Mouse (Mus musculus): Measurements from ENCODE around the gene Htra3.

Htra3 gene

DNA sequence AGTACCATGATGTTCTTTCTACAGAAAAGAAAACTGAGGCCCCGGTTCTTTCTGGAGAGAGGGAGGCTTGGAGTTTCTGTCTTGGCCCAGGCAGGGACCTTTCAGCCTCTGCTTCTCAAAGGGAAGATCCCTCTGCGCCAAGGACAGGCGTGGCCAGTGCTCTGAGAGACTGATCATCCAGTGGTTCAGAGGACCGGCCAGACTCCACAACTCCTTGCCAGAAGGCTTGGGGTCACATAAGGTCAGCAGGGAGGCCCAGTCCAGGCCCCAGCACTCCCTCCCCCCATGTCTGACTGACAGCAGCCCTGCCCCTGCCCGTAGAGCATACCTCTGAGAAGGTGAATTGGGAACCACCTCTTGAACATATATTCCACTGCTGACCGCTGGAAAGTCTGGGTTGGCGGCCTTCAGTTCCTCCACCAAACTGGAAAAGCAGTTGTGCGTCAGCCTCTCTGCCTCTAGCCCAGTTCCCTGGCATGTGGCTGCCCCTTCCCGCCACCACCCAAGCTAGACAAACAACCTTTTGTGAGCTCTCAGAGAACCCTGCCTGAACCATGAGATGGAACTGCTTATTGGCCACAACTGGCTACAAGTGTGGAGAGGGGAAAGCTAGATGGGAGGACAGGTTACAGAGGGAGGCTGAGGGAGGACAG is 25.7 kb downstream of the Htra3 start:
- in situ Hi-C loops (cut with MboI, MseI), result no loop called here

DNA sequence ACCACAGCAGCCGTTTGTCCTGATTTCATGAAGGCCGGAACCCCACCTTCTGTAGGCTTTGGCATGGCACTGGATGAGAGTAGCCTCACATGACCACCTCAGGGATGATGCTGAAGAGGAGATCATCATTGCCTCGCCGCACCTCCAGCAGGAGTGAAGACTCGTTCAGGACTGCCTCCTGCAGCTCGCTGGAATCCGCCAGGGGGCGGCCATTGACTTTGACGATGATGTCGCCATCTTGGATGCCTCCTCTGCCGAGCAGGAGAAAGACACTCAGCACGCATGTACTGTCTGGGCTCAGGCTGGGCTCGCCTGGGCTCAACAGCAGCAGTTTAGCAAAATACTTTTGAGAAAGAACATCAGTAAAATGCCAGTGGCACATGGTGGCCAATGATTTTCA is 26.7 kb downstream of the Htra3 start:
- in situ Hi-C loops (cut with MboI, MseI), result no loop called here

DNA sequence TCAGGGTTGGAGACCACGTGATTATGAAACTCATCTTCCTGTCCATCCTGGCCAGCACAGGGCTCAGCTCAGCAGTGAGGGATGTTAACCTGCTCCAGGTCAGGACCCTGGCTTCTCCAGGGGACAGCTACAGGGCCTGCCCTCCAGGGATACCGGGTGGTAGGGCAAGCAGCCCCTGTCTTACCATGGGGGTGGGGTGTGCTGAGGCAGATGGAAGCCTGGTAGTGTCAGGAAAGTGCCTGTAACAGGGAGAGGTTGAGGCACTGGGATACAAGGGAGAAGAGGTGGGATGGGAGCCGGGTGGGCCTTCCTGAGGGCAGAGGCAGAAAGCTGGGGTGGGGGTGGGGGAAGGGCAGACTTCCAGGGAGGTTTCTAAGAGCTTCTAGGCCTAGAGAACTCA is 27.3 kb downstream of the Htra3 start:
- in situ Hi-C loops (cut with MboI, MseI), result no loop called here

- in situ Hi-C loops (cut with MboI, MseI), result no loop called here
Measured at GRCm38 (mm10) chr5:35648230-35648629, 31.4 kb downstream of the Htra3 start.

DNA sequence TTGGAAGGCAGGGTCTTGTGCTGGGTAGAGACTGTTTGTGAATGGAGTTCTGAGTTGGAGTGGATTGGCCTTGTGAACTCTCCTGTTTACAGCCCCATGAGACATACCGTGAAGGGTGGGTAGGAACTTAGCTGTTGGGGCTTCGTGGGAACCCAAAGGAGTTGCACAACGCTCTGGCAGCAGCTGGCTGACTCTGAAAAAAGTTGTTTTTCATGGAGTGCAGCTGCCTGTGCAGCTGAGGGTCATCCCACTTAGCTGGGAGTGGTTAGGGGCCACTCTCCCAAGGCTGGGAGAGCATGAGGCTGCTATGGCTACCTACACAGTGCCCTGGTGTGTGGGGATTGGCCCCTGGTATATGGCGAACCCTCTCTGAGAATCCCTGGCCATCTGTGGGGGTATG is 32.0 kb downstream of the Htra3 start:
- in situ Hi-C loops (cut with MboI, MseI), result no loop called here

DNA sequence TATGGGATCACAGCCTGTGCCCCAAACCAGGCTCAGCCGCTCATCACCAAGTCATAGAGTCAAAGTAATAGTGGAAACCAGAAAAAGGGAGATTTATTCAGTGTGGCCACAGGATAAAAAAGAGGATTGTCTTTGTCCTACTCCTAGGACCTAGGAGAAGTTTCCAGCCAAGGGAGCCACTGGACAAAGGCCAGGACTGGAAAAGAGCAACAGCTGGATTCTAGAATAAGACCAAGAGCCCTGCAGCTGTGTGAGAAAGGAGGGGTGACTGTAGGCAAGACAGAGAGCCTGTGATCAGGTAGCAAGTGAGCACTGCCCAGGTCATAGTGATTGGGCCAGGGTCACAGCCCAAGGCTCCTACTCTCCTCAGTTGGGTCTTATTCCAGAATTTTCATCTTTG is 32.7 kb downstream of the Htra3 start:
- in situ Hi-C loops (cut with MboI, MseI), result no loop called here

DNA sequence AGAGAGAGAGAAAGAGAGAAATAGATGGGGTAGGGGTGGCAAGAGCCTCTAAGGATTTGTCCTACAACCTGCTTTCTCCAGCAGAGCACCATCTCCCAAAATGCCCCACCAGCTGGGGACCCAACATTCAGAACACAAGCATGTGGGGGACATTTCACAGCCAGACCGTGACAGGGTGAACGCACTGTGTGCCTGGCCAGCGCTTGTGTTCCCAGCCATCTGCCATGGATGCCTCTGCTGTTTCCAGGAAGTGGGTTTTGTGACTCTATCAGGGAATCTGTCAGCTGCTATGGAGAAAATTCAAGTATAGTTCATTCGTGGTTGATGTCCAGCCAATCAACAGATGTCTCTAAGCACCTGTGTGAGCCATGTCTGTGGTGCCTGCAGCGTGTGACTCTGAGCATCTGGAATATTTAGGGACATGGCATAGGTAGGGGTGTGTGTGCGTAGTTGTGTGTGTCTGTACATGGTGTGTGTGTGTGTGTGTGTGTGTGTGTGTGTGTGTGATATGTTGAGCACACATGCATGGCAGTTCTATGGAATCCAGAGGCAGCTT is 33.6 kb downstream of the Htra3 start:
- in situ Hi-C loops (cut with MboI, MseI), result no loop called here

- in situ Hi-C loops (cut with MboI, MseI), result no loop called here
Measured at GRCm38 (mm10) chr5:35644082-35644481, 35.5 kb downstream of the Htra3 start.

- in situ Hi-C loops (cut with MboI, MseI), result no loop called here
Measured at GRCm38 (mm10) chr5:35643401-35644048, 36.1 kb downstream of the Htra3 start.

DNA sequence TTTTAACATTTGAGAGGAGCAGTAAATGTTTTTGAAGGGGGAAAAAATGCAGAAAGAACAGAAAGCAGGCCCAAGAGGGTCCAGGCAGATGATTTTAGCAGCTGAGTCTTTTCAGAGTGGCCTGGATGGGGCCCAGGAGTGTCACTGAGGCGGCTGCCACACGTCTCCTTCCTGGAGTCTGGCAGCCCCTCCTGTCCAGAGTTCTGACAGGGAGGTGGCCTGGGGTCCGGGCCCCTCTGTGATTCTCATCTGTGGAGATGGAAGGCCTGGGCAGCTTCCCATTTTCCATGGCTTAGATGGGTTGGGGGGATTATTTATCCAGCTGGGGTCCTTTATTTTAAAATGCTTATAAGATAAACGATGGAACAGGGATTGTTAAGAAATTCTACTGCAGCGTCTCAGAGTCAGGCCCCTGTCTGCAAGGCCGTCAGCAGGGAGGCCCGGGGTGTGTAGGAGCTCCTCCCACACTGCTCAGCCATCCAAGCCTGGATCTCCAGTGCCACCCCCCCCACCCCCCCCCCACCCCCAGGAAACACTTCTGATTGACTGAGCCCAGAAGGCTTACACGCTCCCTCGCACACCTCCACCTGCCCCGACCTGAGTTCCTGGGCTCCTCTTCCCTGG is 37.5 kb downstream of the Htra3 start:
- in situ Hi-C loops (cut with MboI, MseI), result no loop called here

- in situ Hi-C loops (cut with MboI, MseI), result no loop called here
Measured at GRCm38 (mm10) chr5:35636016-35636415, 43.6 kb downstream of the Htra3 start.

DNA sequence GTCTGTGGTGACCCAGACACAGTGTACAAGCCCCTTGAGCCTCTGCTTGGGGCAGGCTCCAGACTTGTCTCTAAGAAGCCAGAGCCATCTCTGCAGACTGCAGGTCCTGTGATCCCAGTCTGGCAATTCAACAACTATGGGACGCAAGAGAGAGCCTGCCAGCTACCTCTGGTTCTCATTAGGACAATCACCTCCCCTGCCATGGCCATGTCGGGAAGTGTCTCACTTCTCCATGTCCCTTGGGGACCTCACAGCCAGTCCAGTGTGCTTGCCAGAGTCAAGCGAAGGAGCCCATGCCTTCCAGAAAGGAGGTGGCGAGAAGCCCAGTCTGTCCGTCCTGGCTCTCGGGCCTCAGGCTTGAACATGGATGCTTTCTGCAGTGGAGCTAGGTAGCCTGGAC is 46.7 kb downstream of the Htra3 start:
- in situ Hi-C loops (cut with MboI, MseI), result no loop called here

DNA sequence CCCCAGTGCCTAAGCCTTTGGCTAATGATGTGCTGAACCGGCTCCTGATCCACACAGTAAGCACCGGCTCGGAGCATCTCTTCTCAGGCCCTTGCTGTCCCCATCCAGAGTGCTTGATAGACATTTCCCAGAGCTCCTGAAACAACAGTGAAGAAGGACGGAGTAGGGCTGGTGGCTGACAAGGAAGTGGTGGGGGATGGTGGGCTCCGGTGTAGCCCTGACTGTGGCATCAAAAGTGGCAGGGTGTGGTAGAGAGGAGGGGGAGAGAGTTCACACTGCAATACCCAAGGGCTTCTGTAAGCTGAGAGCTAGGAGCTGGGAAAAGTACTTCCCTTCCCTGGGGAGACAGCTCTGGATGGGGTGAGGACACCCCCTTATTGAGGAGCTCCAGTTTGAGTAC is 47.8 kb downstream of the Htra3 start:
- in situ Hi-C loops (cut with MboI, MseI), result no loop called here

- in situ Hi-C loops (cut with MboI, MseI), result no loop called here
Measured at GRCm38 (mm10) chr5:35631224-35631623, 48.4 kb downstream of the Htra3 start.

GRCm38 (mm10) chr5:35630706-35631105 is 48.9 kb downstream of the Htra3 start:
- in situ Hi-C loops (cut with MboI, MseI), result no loop called here

DNA sequence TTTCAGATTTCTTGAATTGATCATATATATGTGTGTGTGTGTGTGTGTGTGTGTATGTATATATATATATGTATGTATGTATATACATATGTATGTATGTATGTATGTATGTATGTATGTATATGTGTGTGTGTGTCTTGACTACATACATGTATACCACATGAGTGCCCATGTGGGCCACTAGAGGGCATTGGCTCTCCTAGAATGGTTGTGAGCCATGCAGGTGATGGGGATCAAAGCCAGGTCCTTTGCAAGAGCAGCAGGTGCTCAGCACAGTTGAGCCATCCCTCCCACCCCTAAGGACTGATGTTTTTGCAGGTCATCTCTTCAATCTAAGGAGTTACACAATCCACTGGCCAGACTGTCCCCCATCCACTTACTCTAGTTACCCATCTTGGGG is 50.2 kb downstream of the Htra3 start:
- in situ Hi-C loops (cut with MboI, MseI), result no loop called here

- in situ Hi-C loops (cut with MboI, MseI), result no loop called here
Measured at GRCm38 (mm10) chr5:35628685-35629084, 50.9 kb downstream of the Htra3 start.

GRCm38 (mm10) chr5:35627307-35627840 is 52.2 kb downstream of the Htra3 start:
- in situ Hi-C loops (cut with MboI, MseI), result no loop called here

DNA sequence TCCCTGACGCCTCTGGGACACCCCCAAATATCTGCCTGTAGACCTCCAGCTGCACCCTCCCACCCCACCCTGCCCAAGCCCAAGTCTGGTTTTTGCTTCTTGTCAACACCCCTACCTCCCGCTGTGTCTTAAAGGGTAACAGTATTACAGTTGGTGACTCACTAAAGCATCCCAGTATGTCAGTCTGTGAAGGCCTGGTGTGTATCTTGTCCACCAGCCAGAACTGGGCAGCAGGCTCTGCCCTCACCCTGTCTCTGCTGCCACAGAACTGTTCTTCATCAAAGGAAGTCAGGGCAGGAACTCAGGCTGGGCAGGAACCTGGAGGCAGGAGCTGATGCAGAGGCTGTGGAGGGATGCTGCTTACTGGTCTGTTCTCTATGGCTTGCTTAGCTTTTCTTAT is 53.2 kb downstream of the Htra3 start:
- in situ Hi-C loops (cut with MboI, MseI), result no loop called here

- in situ Hi-C loops (cut with MboI, MseI), result no loop called here
Measured at GRCm38 (mm10) chr5:35624751-35625239, 54.8 kb downstream of the Htra3 start.

- in situ Hi-C loops (cut with MboI, MseI), result no loop called here
Measured at GRCm38 (mm10) chr5:35623831-35624230, 55.8 kb downstream of the Htra3 start.

DNA sequence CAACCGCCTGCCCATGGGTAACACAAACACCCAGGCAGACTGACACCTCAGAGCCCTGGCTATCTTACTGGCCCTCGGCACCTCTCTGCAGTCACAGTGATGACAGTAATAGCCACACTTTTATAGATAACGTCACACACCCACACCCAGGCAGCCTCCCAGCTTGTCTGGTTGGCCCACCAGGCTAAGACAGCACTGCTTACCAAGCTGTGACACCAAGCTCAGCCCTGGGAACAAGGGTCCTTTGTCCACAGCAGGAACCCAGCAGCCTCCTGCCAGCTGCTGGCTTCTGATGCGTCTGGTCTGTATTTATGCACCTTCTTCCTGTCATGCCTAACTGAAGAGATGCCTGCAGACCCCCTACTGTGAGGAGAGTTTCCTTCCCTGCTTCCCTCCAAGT is 58.5 kb downstream of the Htra3 start:
- in situ Hi-C loops (cut with MboI, MseI), result no loop called here

DNA sequence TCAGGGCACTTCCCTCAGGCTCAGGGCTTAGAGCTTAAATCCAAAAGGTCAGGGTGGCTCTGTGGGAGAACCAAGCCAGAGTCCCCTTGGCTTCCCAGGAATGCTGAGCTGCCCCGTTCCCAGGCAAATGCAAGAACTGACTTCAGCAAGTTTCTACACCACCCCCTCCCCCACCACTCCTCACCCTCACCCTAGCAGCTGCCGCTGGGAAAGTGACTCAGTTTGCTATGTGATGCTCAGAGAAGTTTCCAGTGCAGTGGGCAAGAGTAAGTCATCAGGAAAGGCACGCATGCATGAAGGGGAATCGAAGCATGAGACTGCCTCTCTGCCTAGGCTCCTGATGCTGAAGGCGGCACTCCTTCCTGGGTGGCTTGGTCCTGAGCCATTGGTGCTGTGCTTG is 62.6 kb downstream of the Htra3 start:
- in situ Hi-C loops (cut with MboI, MseI), result no loop called here
